Mouse (Mus musculus): ENCODE measurements around the gene Col13a1.

DNA sequence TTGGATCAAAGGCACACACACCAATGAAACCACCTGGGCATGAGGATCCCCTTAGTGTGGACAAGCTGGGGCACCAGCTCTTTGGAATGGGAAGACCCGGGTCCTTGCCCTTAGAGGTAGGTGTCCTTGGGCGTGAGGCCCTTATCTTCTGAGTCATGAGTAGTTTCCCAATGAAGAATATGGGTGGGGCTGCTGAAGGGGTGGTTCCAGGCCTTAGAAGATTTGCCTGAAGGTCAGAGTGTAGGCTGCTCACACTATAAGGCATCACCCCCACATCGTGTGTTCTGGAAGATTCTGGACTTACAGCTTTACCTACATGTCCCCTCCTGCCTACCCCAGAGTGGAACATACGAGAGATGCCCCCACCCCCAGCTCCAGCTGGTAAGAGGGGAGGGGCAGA lies 133.4 kb downstream of the Col13a1 start:
- TF ChIP-seq CTCF (IDR thresholded peaks at IDR 0.05; ENCODE audit: extremely low read depth, insufficient read depth, low read length) (no peak), POLR2A (IDR thresholded peaks at IDR 0.05; ENCODE audit: extremely low read depth, insufficient read depth, low read length) (no peak)

Measured in cortical plate, adult 2 months (tissue).